Mouse (Mus musculus) heart, postnatal 14 days (tissue): ENCODE results near the gene Has1. TPM values are rescaled to one million over a fixed set of nuclear protein-coding genes. Genes with fewer than 3 reads are reported as not detected.
"Not testable (repeated sequence)": the region's sequence is repeated elsewhere in the genome, so short reads cannot be mapped to it uniquely, and the experiment has no call there.

ENCODE experiments used
- DNase-seq, 2 experiments: peaks; one replicate each; pipeline ENCODE4 v3.0.0; 2021 to 2022
- intact Hi-C: fragments of 180-260 bp; cut with DNase I; formaldehyde crosslinking; loops from one replicate; pipeline ENCODE4 v1.15.1; 2025
- total RNA-seq, 2 experiments: library from RNA; stranded (reverse); gene quantifications; 2 replicates each; pipeline ENCODE4 v1.2.3; 2021

Has1 gene
- total RNA-seq, 2 experiments from 2014 or later = 0.69 to 0.98 TPM

DNA sequence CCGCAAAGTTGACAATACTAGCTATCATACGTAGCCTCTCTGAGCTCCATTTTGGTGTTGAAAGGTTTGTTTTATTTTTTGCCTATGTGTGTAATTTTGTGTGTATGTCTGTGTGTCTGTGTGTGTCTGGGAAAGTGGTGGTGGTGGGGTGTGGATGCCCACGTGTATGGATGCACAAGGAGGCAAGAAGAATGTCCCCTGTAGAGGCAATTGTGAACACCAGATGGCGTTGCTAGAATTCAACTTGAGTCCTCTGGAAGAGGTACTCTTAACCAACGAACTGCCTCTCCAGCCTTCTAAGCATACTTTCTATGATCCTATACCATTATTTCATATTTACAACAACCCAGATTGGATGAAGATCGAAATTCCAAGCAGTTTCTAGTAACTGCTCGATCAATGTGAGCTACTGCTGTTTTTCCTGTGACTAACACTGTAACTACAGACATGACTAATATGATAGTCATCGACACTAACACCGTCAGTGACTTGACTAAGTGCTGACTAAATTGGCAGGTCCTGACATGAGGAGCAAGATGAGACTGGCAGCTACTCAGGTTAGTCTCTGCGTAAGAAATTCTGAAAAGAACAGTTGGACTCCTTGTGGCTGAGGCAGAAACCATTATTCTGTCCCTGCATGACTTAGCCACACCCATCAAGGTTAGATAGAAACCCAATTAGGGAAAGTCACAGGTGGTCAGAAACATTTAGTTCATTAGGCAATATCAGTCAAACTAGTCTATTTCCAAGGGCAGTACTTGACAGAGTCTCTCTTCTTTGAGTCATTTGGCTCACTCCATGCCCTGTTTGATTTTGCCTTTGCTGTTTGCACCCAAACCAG is 9.6 kb downstream of the Has1 start:
- DNase-seq = no peak
- intact Hi-C loops = no loop called here

DNA sequence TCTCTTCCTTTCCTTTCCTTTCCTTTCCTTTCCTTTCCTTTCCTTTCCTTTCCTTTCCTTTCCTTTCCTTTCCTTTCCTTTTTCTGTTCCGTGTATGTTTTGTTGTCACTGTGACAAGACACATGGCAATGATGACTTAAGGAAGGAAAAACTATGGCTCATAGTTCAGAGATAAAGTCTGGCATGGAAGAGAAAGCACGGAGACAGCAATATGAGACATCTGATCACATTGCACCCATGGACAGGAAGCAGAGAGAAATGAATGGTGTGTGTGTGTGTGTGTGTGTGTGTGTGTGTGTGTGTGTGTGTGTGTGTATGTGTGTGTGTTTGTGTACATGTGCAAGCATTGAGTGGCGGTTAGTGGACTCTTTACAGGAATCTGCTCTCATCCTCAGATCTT is 10.4 kb downstream of the Has1 start:
- intact Hi-C loops, DNase-seq: not testable (repeated sequence)

DNA sequence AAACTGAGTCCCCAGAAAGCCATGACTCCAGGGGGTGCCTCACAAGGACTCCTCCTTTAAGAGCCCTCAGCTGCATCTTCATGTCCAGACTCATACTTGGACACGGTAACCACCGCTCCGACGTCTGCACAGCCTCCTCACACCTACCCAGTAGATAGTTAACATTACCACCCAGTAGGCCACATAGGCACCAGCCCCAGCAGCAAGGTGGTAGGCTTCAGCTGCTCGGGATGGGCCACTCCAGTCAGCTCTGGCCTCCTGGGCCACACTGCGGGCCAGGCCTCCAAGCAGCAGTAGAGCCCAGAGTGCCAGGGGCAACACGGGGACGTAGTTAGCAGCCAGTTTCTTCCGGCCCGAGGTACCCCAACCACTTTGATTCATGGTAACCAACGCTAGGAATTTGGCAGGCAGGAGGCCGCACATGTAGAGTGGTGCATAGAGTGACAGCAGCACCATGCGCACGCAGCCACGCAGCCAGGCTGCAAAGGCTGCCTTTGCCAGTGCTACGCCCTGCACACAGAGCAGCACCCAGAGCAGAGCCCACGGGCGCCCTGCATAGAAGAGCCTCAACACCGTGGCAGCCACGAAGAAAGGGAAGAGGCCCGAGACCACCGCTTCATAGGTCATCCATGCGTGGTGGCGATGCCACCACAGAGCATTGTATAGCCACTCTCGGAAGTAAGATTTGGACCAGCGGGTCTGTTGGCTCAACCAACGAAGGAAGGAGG is 11.3 kb downstream of the Has1 start:
- no peak for DNase-seq
- intact Hi-C loops = no loop called here

DNA sequence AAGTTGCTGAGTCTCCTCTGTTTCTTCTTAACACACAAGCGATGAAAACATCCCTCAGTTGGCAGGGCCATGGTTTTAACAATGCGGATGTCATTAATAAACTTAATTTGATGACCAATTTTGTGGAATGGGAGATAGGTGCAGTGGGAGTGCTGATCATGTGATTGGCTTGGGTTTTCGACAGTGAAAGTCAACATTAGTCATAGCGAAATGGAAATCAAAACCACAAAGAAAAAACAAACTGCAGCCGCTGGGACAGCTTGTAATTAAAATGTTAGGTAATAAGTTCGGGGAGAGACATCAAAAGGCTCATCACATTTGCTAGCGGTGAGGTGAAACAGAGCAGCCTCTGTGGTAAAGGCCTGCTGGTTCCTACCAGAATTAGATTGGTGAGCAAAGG is 14.2 kb downstream of the Has1 start:
- intact Hi-C loops = no loop called here
- DNase-seq = no peak

DNA sequence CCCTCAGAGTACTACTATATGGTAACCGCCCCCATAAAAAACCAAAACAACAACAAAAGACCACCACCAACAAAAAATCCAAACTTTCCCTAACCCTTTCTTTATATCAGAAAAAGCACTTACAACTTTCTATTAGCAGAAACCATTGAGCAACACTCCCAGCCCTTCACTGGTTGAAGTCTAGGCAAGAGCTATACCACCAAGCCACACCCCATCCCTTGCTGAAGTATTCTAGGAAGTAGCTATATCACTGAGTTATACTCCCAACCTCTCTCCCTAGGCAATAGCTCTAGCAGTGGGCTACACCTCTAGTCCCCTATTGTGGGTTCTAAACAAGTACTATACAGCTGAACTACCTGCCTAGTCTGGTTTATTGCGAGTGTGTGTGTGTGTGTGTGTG is 15.7 kb downstream of the Has1 start:
- intact Hi-C loops = loop anchor here (5.0 to 10.0 kb wide), 3 partner anchors 56 to 774 kb away; partner anchors contain the start of gene Zfp960
- no peak for DNase-seq

GRCm38 (mm10) chr17:17837919-17838701 is 16.9 kb downstream of the Has1 start:
- DNase-seq = peak; percentile 96
- intact Hi-C loops = loop anchor here (5.0 to 10.0 kb wide), 3 partner anchors 57 to 773 kb away; partner anchors contain the start of gene Zfp960

GRCm38 (mm10) chr17:17837426-17837825 is 17.6 kb downstream of the Has1 start:
- DNase-seq = peak; percentile 24 to 27
- intact Hi-C loops = loop anchor here (5.0 to 10.0 kb wide), 3 partner anchors 57 to 773 kb away; partner anchors contain the start of gene Zfp960

DNA sequence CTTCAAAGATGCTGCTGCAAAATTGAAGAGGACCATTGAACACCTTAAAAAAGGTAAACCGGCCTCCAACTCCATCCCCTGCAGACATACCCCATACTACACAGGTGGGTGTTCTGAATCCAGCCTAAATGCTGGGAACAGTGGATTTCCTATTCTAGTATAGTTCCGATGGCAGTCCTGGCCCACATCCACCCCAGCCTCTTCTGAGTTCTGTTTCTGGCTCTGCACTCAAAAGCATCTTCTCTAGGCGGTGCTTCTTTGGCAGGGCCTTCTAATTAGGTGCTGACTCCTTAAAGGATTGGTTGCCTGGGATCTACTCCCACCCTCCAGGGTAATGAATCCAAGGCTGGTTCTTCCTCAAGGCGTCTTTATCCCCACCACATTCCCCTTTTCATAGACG is 18.9 kb downstream of the Has1 start:
- no peak for DNase-seq
- intact Hi-C loops = loop anchor here (5.0 to 10.0 kb wide), 3 partner anchors 59 to 771 kb away; partner anchors contain the start of gene Zfp960

DNA sequence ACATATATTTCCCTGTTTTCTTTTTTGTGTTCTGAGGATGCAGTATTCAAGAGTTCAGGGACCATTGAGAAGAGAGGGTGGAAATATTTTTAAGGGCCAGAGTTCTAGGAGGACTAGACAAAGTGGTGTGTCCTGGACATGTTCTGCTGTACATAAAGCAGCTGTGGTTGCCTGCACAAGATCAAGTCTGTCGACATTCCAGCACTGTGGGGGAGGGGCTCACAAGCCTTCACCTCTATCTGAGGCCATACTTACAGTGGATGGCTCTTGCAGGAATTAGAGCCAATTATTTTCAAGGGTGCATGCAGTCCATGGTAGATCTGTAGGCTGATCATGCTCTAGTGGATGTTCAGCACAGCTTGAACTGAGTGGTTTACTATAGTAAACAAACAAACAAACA is 20.1 kb downstream of the Has1 start:
- no peak for DNase-seq
- intact Hi-C loops = loop anchor here (5.0 to 10.0 kb wide), 3 partner anchors 60 to 770 kb away; partner anchors contain the start of gene Zfp960

DNA sequence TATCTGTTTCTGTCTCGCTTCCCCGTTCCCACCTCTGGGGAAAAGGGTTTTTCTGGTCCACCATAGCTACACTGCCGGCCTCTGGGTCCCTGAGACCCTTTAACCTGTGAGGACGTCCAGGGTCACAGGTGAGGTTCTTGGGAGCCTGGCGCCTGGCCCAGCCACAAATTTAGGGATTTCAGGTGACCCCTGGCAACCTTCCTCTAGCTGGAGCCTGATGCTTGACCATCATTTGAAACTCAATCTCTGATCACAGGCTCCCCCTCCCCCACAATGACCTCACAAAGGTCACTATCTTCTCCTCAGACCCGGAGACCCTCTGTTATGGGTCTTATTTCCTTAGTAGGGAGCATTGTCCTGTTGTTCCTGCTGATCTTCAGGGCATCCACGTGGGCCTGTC is 24.3 kb downstream of the Has1 start:
- intact Hi-C loops = loop anchor here (10.0 kb wide), 2 partner anchors 64 to 766 kb away; partner anchors contain the start of gene Zfp960
- DNase-seq = no peak

GRCm38 (mm10) chr17:17829816-17830535 is 25.0 kb downstream of the Has1 start:
- no peak for DNase-seq
- intact Hi-C loops = loop anchor here (10.0 kb wide), 3 partner anchors 65 to 765 kb away; partner anchors contain the start of genes Lnpep and Zfp960

- DNase-seq = no peak
- intact Hi-C loops = loop anchor here (10.0 kb wide), 1 partner anchor 204 kb away; the partner anchor contains the start of gene Lnpep
These were observed 25.8 kb downstream of the Has1 start for GRCm38 (mm10) chr17:17829052-17829785.

DNA sequence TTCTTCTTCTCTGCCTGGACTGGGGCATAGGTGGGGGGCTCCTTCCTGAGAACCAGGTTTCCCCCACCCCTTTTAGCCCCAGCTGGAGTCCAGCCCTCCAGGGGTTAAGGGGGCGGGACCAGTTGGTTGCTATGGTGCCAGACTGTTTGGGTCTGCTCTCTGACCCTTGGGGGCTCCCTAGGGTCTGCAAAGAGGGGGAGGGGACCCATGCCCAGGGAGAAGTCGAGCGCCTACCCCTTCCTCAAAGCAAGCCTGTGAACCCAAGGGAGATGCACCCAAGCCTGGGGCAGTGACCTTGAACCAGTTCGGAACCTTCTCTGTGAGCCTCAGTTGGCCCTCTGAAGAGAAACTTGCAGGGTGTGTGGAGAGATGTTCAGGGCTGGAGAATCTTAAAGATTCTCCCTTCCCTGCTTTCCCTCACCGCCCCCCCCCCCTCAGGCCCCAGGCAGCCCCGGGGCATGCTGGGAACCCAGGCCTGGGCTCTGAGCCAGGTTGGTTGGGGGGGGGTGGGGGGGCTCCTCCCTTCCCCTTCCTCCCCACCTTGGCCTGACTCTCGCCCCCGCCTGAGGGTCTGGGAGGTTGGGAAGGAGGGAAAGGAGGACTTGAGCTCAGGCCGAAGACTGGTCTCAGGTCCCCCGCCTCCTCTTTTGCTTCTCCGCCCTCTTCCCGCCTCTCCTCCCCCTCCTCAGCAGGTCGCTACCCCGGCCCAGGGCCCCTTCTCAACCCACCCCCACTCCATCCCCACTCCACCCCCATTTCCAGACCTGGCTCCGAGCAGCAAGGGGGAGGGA is 26.6 kb downstream of the Has1 start:
- intact Hi-C loops = loop anchor here (10.0 kb wide), 1 partner anchor 204 kb away; the partner anchor contains the start of gene Lnpep
- peak; percentile 64 to 66 for DNase-seq

DNA sequence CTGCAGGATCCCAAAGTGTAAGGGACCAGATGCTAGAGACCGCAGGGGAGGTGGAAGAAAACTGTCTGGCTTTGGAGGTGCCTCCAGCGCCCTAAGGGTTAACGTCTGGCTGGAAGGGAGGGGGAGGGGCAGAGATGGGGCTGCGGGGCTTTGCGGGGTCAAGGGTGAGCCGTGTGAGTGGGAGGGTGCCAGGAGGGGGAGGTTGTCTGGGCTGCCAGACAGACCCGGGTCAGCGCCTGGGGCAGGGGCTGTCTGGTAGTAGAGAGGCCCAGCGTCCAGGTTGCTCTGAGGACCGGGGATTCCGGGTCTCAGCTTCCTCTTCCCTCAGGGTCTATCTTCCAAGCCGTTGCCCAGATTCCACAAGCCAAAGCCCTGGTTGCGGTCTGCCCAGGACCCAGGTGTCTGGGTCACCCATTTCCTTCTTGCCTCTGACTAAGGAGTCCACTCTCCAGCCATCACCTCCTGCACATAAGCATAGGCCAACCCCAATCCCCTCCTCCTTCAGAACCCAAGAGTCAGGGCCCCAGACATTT is 27.3 kb downstream of the Has1 start:
- DNase-seq = peak; percentile 64 to 66
- intact Hi-C loops = loop anchor here (10.0 kb wide), 1 partner anchor 203 kb away; the partner anchor contains the start of gene Lnpep

GRCm38 (mm10) chr17:17826751-17827657 is 28.0 kb downstream of the Has1 start, which contains the start of gene Spaca6:
TSS of gene Spaca6 (plus strand) at chr17:17827158.
- intact Hi-C loops = loop anchor here (10.0 kb wide), 1 partner anchor 202 kb away; the partner anchor contains the start of gene Lnpep

DNA sequence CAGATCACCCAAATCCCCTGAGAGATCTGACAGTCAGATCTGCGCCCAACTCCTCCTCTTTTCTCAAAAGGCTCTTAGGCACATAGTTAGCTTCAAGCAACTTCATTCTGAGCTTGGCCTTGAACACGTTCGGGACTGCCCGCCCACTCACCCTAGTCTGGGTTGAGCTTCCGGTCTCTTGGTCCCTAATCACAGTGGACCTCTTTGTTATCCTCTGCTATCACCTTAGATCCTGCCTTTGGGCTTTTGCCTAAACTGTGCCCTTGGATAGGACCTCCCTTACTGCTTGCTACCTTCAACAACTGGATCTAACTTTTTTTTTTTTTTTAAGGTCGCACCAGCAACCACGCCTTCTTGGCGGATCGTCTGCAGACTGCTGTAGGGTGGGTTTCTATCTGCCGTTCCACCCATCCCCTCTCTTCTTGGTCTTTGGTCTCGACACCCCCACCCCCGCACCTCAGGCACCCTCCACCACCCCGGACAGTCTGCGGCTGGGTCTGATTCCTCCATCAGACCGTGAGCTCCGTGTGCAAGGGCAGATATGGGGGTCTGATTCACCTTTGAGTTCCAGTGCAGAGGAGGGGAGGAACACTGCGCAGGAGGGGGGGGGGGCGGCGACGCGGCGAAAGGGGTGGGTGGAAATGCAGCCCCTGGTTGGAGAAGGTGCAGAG is 28.9 kb downstream of the Has1 start:
- intact Hi-C loops = loop anchor here (10.0 kb wide), 1 partner anchor 201 kb away; the partner anchor contains the start of gene Lnpep
- peak; percentile 27 to 50 for DNase-seq

More at GRCm38 (mm10) chr17:17826751-17827657, 28.0 kb downstream of the Has1 start, which contains the start of gene Spaca6:
- peak; percentile 96 to 97 for DNase-seq
